Mouse (Mus musculus): ENCODE data around the gene Traf1. TPM values are rescaled to one million over a fixed set of nuclear protein-coding genes. Genes with fewer than 3 reads are reported as not detected.

Traf1 gene
- polyA plus RNA-seq, 1 experiment from 2014 or later = 2.0 TPM

- H3K36me3 ChIP-seq = no peaks in the 10 kb centered on the region
- H3K27me3 ChIP-seq = no peaks in the 10 kb centered on the region
- 86% methylated on average over 2 of the region's 2 CpGs for WGBS
- H3K4me1 ChIP-seq (replicated peaks) = no peaks in the 10 kb centered on the region
- H3K27ac ChIP-seq (replicated peaks) = no peak overlapping the region
- no peak overlapping the region for H3K9ac ChIP-seq
- H3K9me3 ChIP-seq = no peaks in the 10 kb centered on the region
- no peak for ATAC-seq (ENCODE audit: low FRiP score, low read depth)
- no peak overlapping the region for H3K4me3 ChIP-seq
- no peak overlapping the region for H3K4me2 ChIP-seq
These were observed 7.9 kb downstream of the Traf1 start for GRCm38 (mm10) chr2:34953547-34954116.

GRCm38 (mm10) chr2:34953018-34953417, 8.6 kb downstream of the Traf1 start:
- Histone ChIP-seq H3K4me1 (replicated peaks) (no peaks in the 10 kb centered on the region), H3K27ac (replicated peaks) (no peak overlapping the region), H3K27me3 (no peaks in the 10 kb centered on the region), H3K4me3 (no peak overlapping the region), H3K9me3 (no peaks in the 10 kb centered on the region), H3K4me2 (no peak overlapping the region), H3K36me3 (no peaks in the 10 kb centered on the region), H3K9ac (no peak overlapping the region)
- 83% methylated on average over 4 of the region's 4 CpGs for WGBS
- no peak for ATAC-seq (ENCODE audit: low FRiP score, low read depth)

GRCm38 (mm10) chr2:34951469-34951868, 10.1 kb downstream of the Traf1 start:
- Histone ChIP-seq H3K4me1 (replicated peaks) (no peaks in the 10 kb centered on the region), H3K27ac (replicated peaks) (no peak overlapping the region), H3K9me3 (no peaks in the 10 kb centered on the region), H3K9ac (no peak overlapping the region), H3K4me3 (no peak overlapping the region), H3K27me3 (no peaks in the 10 kb centered on the region), H3K36me3 (no peaks in the 10 kb centered on the region), H3K4me2 (no peak overlapping the region)
- ATAC-seq (ENCODE audit: low FRiP score, low read depth) = no peak

- no peak overlapping the region for H3K9ac ChIP-seq
These were observed 12.9 kb downstream of the Traf1 start for GRCm38 (mm10) chr2:34948622-34949021.

GRCm38 (mm10) chr2:34946046-34946445, 15.5 kb downstream of the Traf1 start:
- 25% methylated on average over 4 of the region's 4 CpGs for WGBS
- no peaks in the 10 kb centered on the region for H3K9me3 ChIP-seq
- no peak overlapping the region for H3K27ac ChIP-seq (replicated peaks)
- no peaks in the 10 kb centered on the region for H3K27me3 ChIP-seq
- no peaks in the 10 kb centered on the region for H3K36me3 ChIP-seq
- no peak overlapping the region for H3K4me3 ChIP-seq
- H3K9ac ChIP-seq = no peak overlapping the region
- H3K4me2 ChIP-seq = no peak overlapping the region
- peaks cover 3% of the 10 kb centered on the region; the same call in 1 of the 2 replicates for H3K4me1 ChIP-seq (replicated peaks)
- no peak for ATAC-seq (ENCODE audit: low FRiP score, low read depth)

More at GRCm38 (mm10) chr2:34948622-34949021, 12.9 kb downstream of the Traf1 start:
- Histone ChIP-seq H3K4me2 (no peak overlapping the region), H3K27ac (replicated peaks) (no peak overlapping the region), H3K9me3 (no peaks in the 10 kb centered on the region), H3K36me3 (no peaks in the 10 kb centered on the region), H3K27me3 (no peaks in the 10 kb centered on the region), H3K4me1 (replicated peaks) (no peaks in the 10 kb centered on the region), H3K4me3 (no peak overlapping the region)
- ATAC-seq (ENCODE audit: low FRiP score, low read depth) = no peak
- 52% methylated on average over 2 of the region's 2 CpGs for WGBS

GRCm38 (mm10) chr2:34945580-34945979, 16.0 kb downstream of the Traf1 start:
- Histone ChIP-seq H3K9me3 (no peaks in the 10 kb centered on the region), H3K36me3 (no peaks in the 10 kb centered on the region), H3K9ac (no peak overlapping the region), H3K4me2 (no peak overlapping the region), H3K27ac (replicated peaks) (no peak overlapping the region), H3K4me3 (no peak overlapping the region), H3K27me3 (no peaks in the 10 kb centered on the region), H3K4me1 (replicated peaks) (peaks cover 5% of the 10 kb centered on the region; the same call in 1 of the 2 replicates)
- 75% methylated on average over 4 of the region's 4 CpGs for WGBS
- ATAC-seq (ENCODE audit: low FRiP score, low read depth) = no peak

GRCm38 (mm10) chr2:34944761-34945160, 16.8 kb downstream of the Traf1 start:
- Histone ChIP-seq H3K4me3 (no peak overlapping the region), H3K4me2 (no peak overlapping the region), H3K9ac (no peak overlapping the region), H3K27ac (replicated peaks) (no peak overlapping the region), H3K4me1 (replicated peaks) (peaks cover 8% of the 10 kb centered on the region; the same call in 1 of the 2 replicates), H3K27me3 (no peaks in the 10 kb centered on the region), H3K9me3 (no peaks in the 10 kb centered on the region), H3K36me3 (no peaks in the 10 kb centered on the region)
- no peak for ATAC-seq (ENCODE audit: low FRiP score, low read depth)
- WGBS = 36% methylated on average over 8 of the region's 8 CpGs

- no peak for ATAC-seq (ENCODE audit: low FRiP score, low read depth)
- Histone ChIP-seq H3K27ac (replicated peaks) (no peak overlapping the region), H3K36me3 (no peaks in the 10 kb centered on the region), H3K4me3 (no peak overlapping the region), H3K9ac (no peak overlapping the region), H3K9me3 (no peaks in the 10 kb centered on the region), H3K4me2 (no peak overlapping the region), H3K4me1 (replicated peaks) (peaks cover 13% of the 10 kb centered on the region), H3K27me3 (no peaks in the 10 kb centered on the region)
- WGBS = 79% methylated on average over 13 of the region's 13 CpGs
These were observed 17.9 kb downstream of the Traf1 start for GRCm38 (mm10) chr2:34943556-34944120.

- no peaks in the 10 kb centered on the region for H3K27me3 ChIP-seq
- no peak overlapping the region for H3K4me3 ChIP-seq
- WGBS = 65% methylated on average over 11 of the region's 11 CpGs
- H3K4me1 ChIP-seq (replicated peaks) = peaks cover 25% of the 10 kb centered on the region
- H3K9me3 ChIP-seq = no peaks in the 10 kb centered on the region
- H3K36me3 ChIP-seq = no peaks in the 10 kb centered on the region
- ATAC-seq (ENCODE audit: low FRiP score, low read depth) = no peak
- H3K27ac ChIP-seq (replicated peaks) = no peak overlapping the region
- no peak overlapping the region for H3K9ac ChIP-seq
- H3K4me2 ChIP-seq = no peak overlapping the region
These were observed 20.4 kb downstream of the Traf1 start for GRCm38 (mm10) chr2:34941061-34941675.

GRCm38 (mm10) chr2:34940246-34940645, 21.3 kb downstream of the Traf1 start:
- H3K36me3 ChIP-seq = no peaks in the 10 kb centered on the region
- 74% methylated on average over 5 of the region's 5 CpGs for WGBS
- peaks cover 25% of the 10 kb centered on the region for H3K4me1 ChIP-seq (replicated peaks)
- no peaks in the 10 kb centered on the region for H3K9me3 ChIP-seq
- H3K4me3 ChIP-seq = no peak overlapping the region
- no peak overlapping the region for H3K27ac ChIP-seq (replicated peaks)
- H3K27me3 ChIP-seq = no peaks in the 10 kb centered on the region
- no peak overlapping the region for H3K9ac ChIP-seq
- no peak overlapping the region for H3K4me2 ChIP-seq
- ATAC-seq (ENCODE audit: low FRiP score, low read depth) = no peak

GRCm38 (mm10) chr2:34938269-34939208, 23.0 kb downstream of the Traf1 start:
- H3K36me3 ChIP-seq = no peaks in the 10 kb centered on the region
- no peak overlapping the region for H3K27ac ChIP-seq (replicated peaks)
- peaks cover 25% of the 10 kb centered on the region for H3K4me1 ChIP-seq (replicated peaks)
- no peak overlapping the region for H3K4me2 ChIP-seq
- no peaks in the 10 kb centered on the region for H3K9me3 ChIP-seq
- H3K9ac ChIP-seq = no peak overlapping the region
- ATAC-seq (ENCODE audit: low FRiP score, low read depth) = 0 out of 2 replicates have a peak, but pooled peaks have one; percentile 56
- no peak overlapping the region for H3K4me3 ChIP-seq
- H3K27me3 ChIP-seq = no peaks in the 10 kb centered on the region
- WGBS = 68% methylated on average over 8 of the region's 8 CpGs

GRCm38 (mm10) chr2:34937460-34937859, 24.1 kb downstream of the Traf1 start:
- H3K9ac ChIP-seq = no peak overlapping the region
- H3K4me2 ChIP-seq = no peak overlapping the region
- ATAC-seq (ENCODE audit: low FRiP score, low read depth) = no peak
- H3K4me3 ChIP-seq = no peak overlapping the region
- H3K4me1 ChIP-seq (replicated peaks) = peaks cover 25% of the 10 kb centered on the region
- H3K36me3 ChIP-seq = no peaks in the 10 kb centered on the region
- H3K27ac ChIP-seq (replicated peaks) = no peak overlapping the region
- WGBS = 32% methylated on average over 5 of the region's 5 CpGs
- H3K27me3 ChIP-seq = no peaks in the 10 kb centered on the region
- H3K9me3 ChIP-seq = no peaks in the 10 kb centered on the region
